Mouse (Mus musculus): Measurements from ENCODE around the gene Gstm6.
"Not testable (repeated sequence)": the region's sequence is repeated elsewhere in the genome, so short reads cannot be mapped to it uniquely, and the experiment has no call there.

Gstm6 gene

GRCm38 (mm10) chr3:107943239-107943990, at the start of gene Gstm6:
Gstm6 (minus strand) TSS chr3:107943749.
- peak; percentile 37 for DNase-seq

- peak; percentile 68 for DNase-seq
Observed at GRCm38 (mm10) chr3:107986041-107986562, 42.6 kb upstream of the Gstm6 start, which contains the start of gene Gstm2. Gstm2 (minus strand) TSS chr3:107986453.

- not testable (repeated sequence) for DNase-seq
Observed at GRCm38 (mm10) chr3:107985141-107985540, 41.6 kb upstream of the Gstm6 start.

- no peak for DNase-seq
Observed at GRCm38 (mm10) chr3:107984471-107984870, 40.9 kb upstream of the Gstm6 start.

GRCm38 (mm10) chr3:107983771-107984170, 40.2 kb upstream of the Gstm6 start:
- DNase-seq = no peak

- DNase-seq = no peak
Observed at GRCm38 (mm10) chr3:107982726-107983125, 39.2 kb upstream of the Gstm6 start.

GRCm38 (mm10) chr3:107981261-107981660, 37.7 kb upstream of the Gstm6 start:
- DNase-seq = no peak

- DNase-seq = no peak
Observed at GRCm38 (mm10) chr3:107977691-107978090, 34.1 kb upstream of the Gstm6 start.

GRCm38 (mm10) chr3:107974237-107974636, 30.7 kb upstream of the Gstm6 start:
- no peak for DNase-seq

GRCm38 (mm10) chr3:107972070-107972469, 28.5 kb upstream of the Gstm6 start:
- no peak for DNase-seq

- DNase-seq = not testable (repeated sequence)
Observed at GRCm38 (mm10) chr3:107971101-107971500, 27.6 kb upstream of the Gstm6 start.

- no peak for DNase-seq
Observed at GRCm38 (mm10) chr3:107968724-107969395, 25.3 kb upstream of the Gstm6 start, which contains the start of gene Gstm3. Gstm3 (minus strand) TSS chr3:107969283.

GRCm38 (mm10) chr3:107966631-107967030, 23.1 kb upstream of the Gstm6 start:
- DNase-seq = no peak

GRCm38 (mm10) chr3:107965592-107965991, 22.0 kb upstream of the Gstm6 start:
- DNase-seq = no peak

GRCm38 (mm10) chr3:107964656-107965308, 21.2 kb upstream of the Gstm6 start:
- DNase-seq = no peak

GRCm38 (mm10) chr3:107964026-107964425, 20.5 kb upstream of the Gstm6 start:
- no peak for DNase-seq

- DNase-seq = not testable (repeated sequence)
Observed at GRCm38 (mm10) chr3:107955260-107955659, 11.7 kb upstream of the Gstm6 start.

- no peak for DNase-seq
Observed at GRCm38 (mm10) chr3:107953906-107954305, 10.4 kb upstream of the Gstm6 start.

GRCm38 (mm10) chr3:107953328-107953755, 9.8 kb upstream of the Gstm6 start:
- peak; percentile 78 for DNase-seq

- DNase-seq = no peak
Observed at GRCm38 (mm10) chr3:107950531-107950930, 7.0 kb upstream of the Gstm6 start.

- DNase-seq = not testable (repeated sequence)
Observed at GRCm38 (mm10) chr3:107949461-107949860, 5.9 kb upstream of the Gstm6 start.

- no peak for DNase-seq
Observed at GRCm38 (mm10) chr3:107945729-107946128, 2.2 kb upstream of the Gstm6 start.

- DNase-seq = no peak
Observed at GRCm38 (mm10) chr3:107941261-107941660, 2.3 kb downstream of the Gstm6 start.

All from kidney, adult 18-20 months (tissue).